Mouse (Mus musculus): ENCODE measurements around the gene Pink1. TPM values are rescaled to one million over a fixed set of nuclear protein-coding genes. Genes with fewer than 3 reads are reported as not detected.

Gene Pink1
- polyA plus RNA-seq, 1 experiment from 2014 or later = 32.8 TPM

Small RNA genes within 50 kb of the gene (microRNA-seq; reads per million reads assigned to microRNA genes)
- gene Gm27646 (not detected), gene Mir7019 (not detected)

Other genes starting within 250 kb of the Pink1 start
- gene Hp1bp3, start 110.0 kb downstream of the Pink1 start, polyA plus RNA-seq (2016; fragmentation: Nextera tagmentation; extraction: Ambion mirVana) = 134 and 163 TPM in 2 replicates
- 2.0 and 3.5 TPM in 2 replicates for gene Sh2d5, start 75.9 kb downstream of the Pink1 start, polyA plus RNA-seq (2016; fragmentation: Nextera tagmentation; extraction: Ambion mirVana)
- gene Kif17, start 75.9 kb downstream of the Pink1 start, polyA plus RNA-seq (2016; fragmentation: Nextera tagmentation; extraction: Ambion mirVana) = 0.20 and 0.99 TPM in 2 replicates
- 311 and 314 TPM in 2 replicates for gene Ddost, start 21.6 kb downstream of the Pink1 start, polyA plus RNA-seq (2016; fragmentation: Nextera tagmentation; extraction: Ambion mirVana)
- gene Cda, start 41.7 kb upstream of the Pink1 start, polyA plus RNA-seq (2016; fragmentation: Nextera tagmentation; extraction: Ambion mirVana) = 4.1 and 4.9 TPM in 2 replicates
- gene Fam43b, start 70.2 kb upstream of the Pink1 start, polyA plus RNA-seq (2016; fragmentation: Nextera tagmentation; extraction: Ambion mirVana) = not detected in 2 replicates
- 20.7 and 21.9 TPM in 2 replicates for gene Mul1, start 108.4 kb upstream of the Pink1 start, polyA plus RNA-seq (2016; fragmentation: Nextera tagmentation; extraction: Ambion mirVana)
- 0.55 and 0.60 TPM in 2 replicates for gene Camk2n1, start 128.0 kb upstream of the Pink1 start, polyA plus RNA-seq (2016; fragmentation: Nextera tagmentation; extraction: Ambion mirVana)

Measured in limb, embryonic 10.5 days (tissue).